Mouse (Mus musculus): Measurements from ENCODE around the gene Tenm4. TPM values are rescaled to one million over a fixed set of nuclear protein-coding genes. Genes with fewer than 3 reads are reported as not detected.

Gene Tenm4
- polyA plus RNA-seq, 1 experiment from 2014 or later, result 5.4 TPM

GRCm38 (mm10) chr7:96492696-96493095 is 321.6 kb downstream of the Tenm4 start:
- ChIA-PET CTCF (no interaction called here), POLR2A (no interaction called here)
- ATAC-seq, result no peak

GRCm38 (mm10) chr7:96494057-96494456 is 323.0 kb downstream of the Tenm4 start:
- no peak for DNase-seq (ENCODE audit: low read depth, low spot score)
- no peak for TF ChIP-seq CTCF (IDR thresholded peaks at IDR 0.05)
- ChIA-PET CTCF (no interaction called here), POLR2A (no interaction called here)
- no peaks in the 10 kb centered on the region for H3K27me3 ChIP-seq
- in situ Hi-C loops (cut with MboI; ENCODE audit: low pct_unique_long_range_greater_than_20kb), result loop anchor here (10.0 kb wide), 1 partner anchor 279 kb away; no protein-coding TSS in a partner anchor
- no peak for ATAC-seq

More at GRCm38 (mm10) chr7:96492696-96493095, 321.6 kb downstream of the Tenm4 start:
- in situ Hi-C loops (cut with MboI; ENCODE audit: low pct_unique_long_range_greater_than_20kb), result loop anchor here (10.0 kb wide), 1 partner anchor 278 kb away; no protein-coding TSS in a partner anchor
- no peak for DNase-seq (ENCODE audit: low read depth, low spot score)
- H3K27me3 ChIP-seq, result no peaks in the 10 kb centered on the region
- no peak for TF ChIP-seq CTCF (IDR thresholded peaks at IDR 0.05)

- CTCF ChIA-PET, result interaction anchor here (1.7 kb wide), 1 partner anchor 10 kb away, joined by 5 read pairs; no protein-coding TSS in a partner anchor
- no peaks in the 10 kb centered on the region for H3K27me3 ChIP-seq
- POLR2A ChIA-PET, result no interaction called here
- no peak for DNase-seq (ENCODE audit: low read depth, low spot score)
- in situ Hi-C loops (cut with MboI; ENCODE audit: low pct_unique_long_range_greater_than_20kb), result loop anchor here (25.0 kb wide), 2 partner anchors 638 to 1013 kb away; no protein-coding TSS in a partner anchor
- ATAC-seq, result no peak
- no peak for TF ChIP-seq CTCF (IDR thresholded peaks at IDR 0.05)
Measured at GRCm38 (mm10) chr7:96500108-96500507, 329.1 kb downstream of the Tenm4 start.

- no peak for TF ChIP-seq CTCF (IDR thresholded peaks at IDR 0.05)
- CTCF ChIA-PET, result interaction anchor here (1.7 kb wide), 1 partner anchor 10 kb away, joined by 5 read pairs; no protein-coding TSS in a partner anchor
- ATAC-seq, result no peak
- H3K27me3 ChIP-seq, result no peaks in the 10 kb centered on the region
- in situ Hi-C loops (cut with MboI; ENCODE audit: low pct_unique_long_range_greater_than_20kb), result loop anchor here (25.0 kb wide), 2 partner anchors 638 to 1013 kb away; no protein-coding TSS in a partner anchor
- DNase-seq (ENCODE audit: low read depth, low spot score), result no peak
- POLR2A ChIA-PET, result no interaction called here
Measured at GRCm38 (mm10) chr7:96500797-96501196, 329.8 kb downstream of the Tenm4 start.

GRCm38 (mm10) chr7:96502321-96502973 is 331.4 kb downstream of the Tenm4 start:
- in situ Hi-C loops (cut with MboI; ENCODE audit: low pct_unique_long_range_greater_than_20kb), result loop anchor here (25.0 kb wide), 2 partner anchors 640 to 1015 kb away; no protein-coding TSS in a partner anchor
- DNase-seq (ENCODE audit: low read depth, low spot score) (no peak), ATAC-seq (no peak)
- CTCF ChIA-PET, result interaction anchor here (1.0 kb wide), 2 partner anchors 15 to 295 kb away, joined by 3 read pairs; no protein-coding TSS in a partner anchor
- H3K27me3 ChIP-seq, result no peaks in the 10 kb centered on the region
- no peak for TF ChIP-seq CTCF (IDR thresholded peaks at IDR 0.05)
- POLR2A ChIA-PET, result no interaction called here

- H3K27me3 ChIP-seq, result no peaks in the 10 kb centered on the region
- in situ Hi-C loops (cut with MboI; ENCODE audit: low pct_unique_long_range_greater_than_20kb), result loop anchor here (25.0 kb wide), 2 partner anchors 643 to 1018 kb away; no protein-coding TSS in a partner anchor
- no peak for TF ChIP-seq CTCF (IDR thresholded peaks at IDR 0.05)
- no peak for DNase-seq (ENCODE audit: low read depth, low spot score)
- ATAC-seq, result no peak
- ChIA-PET CTCF (no interaction called here), POLR2A (interaction anchor here (0.7 kb wide), 1 partner anchor 39 kb away, joined by 4 read pairs; no protein-coding TSS in a partner anchor)
Measured at GRCm38 (mm10) chr7:96505538-96505937, 334.5 kb downstream of the Tenm4 start.

- no peak for ATAC-seq
- ChIA-PET POLR2A (no interaction called here), CTCF (interaction anchor here (1.0 to 1.3 kb wide), 2 partner anchors 9 to 10 kb away, joined by 3 read pairs; no protein-coding TSS in a partner anchor)
- H3K27me3 ChIP-seq, result no peaks in the 10 kb centered on the region
- in situ Hi-C loops (cut with MboI; ENCODE audit: low pct_unique_long_range_greater_than_20kb), result loop anchor here (25.0 kb wide), 2 partner anchors 645 to 1020 kb away; no protein-coding TSS in a partner anchor
- TF ChIP-seq CTCF (IDR thresholded peaks at IDR 0.05), result no peak
- DNase-seq (ENCODE audit: low read depth, low spot score), result no peak
Measured at GRCm38 (mm10) chr7:96507046-96507445, 336.0 kb downstream of the Tenm4 start.

GRCm38 (mm10) chr7:96510396-96510795 is 339.4 kb downstream of the Tenm4 start:
- no peaks in the 10 kb centered on the region for H3K27me3 ChIP-seq
- DNase-seq (ENCODE audit: low read depth, low spot score) (no peak), ATAC-seq (no peak)
- no peak for TF ChIP-seq CTCF (IDR thresholded peaks at IDR 0.05)
- ChIA-PET POLR2A (interaction anchor here (0.6 kb wide), 1 partner anchor 12 kb away, joined by 3 read pairs; no protein-coding TSS in a partner anchor), CTCF (no interaction called here)
- in situ Hi-C loops (cut with MboI; ENCODE audit: low pct_unique_long_range_greater_than_20kb), result loop anchor here (25.0 kb wide), 2 partner anchors 648 to 1023 kb away; no protein-coding TSS in a partner anchor

- TF ChIP-seq CTCF (IDR thresholded peaks at IDR 0.05), result no peak
- ATAC-seq (no peak), DNase-seq (ENCODE audit: low read depth, low spot score) (no peak)
- in situ Hi-C loops (cut with MboI; ENCODE audit: low pct_unique_long_range_greater_than_20kb), result loop anchor here (25.0 kb wide), 2 partner anchors 649 to 1024 kb away; no protein-coding TSS in a partner anchor
- no peaks in the 10 kb centered on the region for H3K27me3 ChIP-seq
- POLR2A ChIA-PET, result interaction anchor here (0.6 kb wide), 1 partner anchor 11 kb away, joined by 3 read pairs; no protein-coding TSS in a partner anchor
- CTCF ChIA-PET, result no interaction called here
Measured at GRCm38 (mm10) chr7:96511018-96511609, 340.1 kb downstream of the Tenm4 start.

GRCm38 (mm10) chr7:96511953-96512511 is 341.0 kb downstream of the Tenm4 start:
- ChIA-PET POLR2A (interaction anchor here (0.6 kb wide), 1 partner anchor 111 kb away, joined by 3 read pairs; no protein-coding TSS in a partner anchor), CTCF (no interaction called here)
- TF ChIP-seq CTCF (IDR thresholded peaks at IDR 0.05), result no peak
- H3K27me3 ChIP-seq, result no peaks in the 10 kb centered on the region
- ATAC-seq, result no peak
- no peak for DNase-seq (ENCODE audit: low read depth, low spot score)
- in situ Hi-C loops (cut with MboI; ENCODE audit: low pct_unique_long_range_greater_than_20kb), result loop anchor here (25.0 kb wide), 2 partner anchors 650 to 1025 kb away; no protein-coding TSS in a partner anchor

Measured in Patski (cell line).